Mouse (Mus musculus): ENCODE measurements around the gene Ppp1r13l.

Ppp1r13l gene

DNA sequence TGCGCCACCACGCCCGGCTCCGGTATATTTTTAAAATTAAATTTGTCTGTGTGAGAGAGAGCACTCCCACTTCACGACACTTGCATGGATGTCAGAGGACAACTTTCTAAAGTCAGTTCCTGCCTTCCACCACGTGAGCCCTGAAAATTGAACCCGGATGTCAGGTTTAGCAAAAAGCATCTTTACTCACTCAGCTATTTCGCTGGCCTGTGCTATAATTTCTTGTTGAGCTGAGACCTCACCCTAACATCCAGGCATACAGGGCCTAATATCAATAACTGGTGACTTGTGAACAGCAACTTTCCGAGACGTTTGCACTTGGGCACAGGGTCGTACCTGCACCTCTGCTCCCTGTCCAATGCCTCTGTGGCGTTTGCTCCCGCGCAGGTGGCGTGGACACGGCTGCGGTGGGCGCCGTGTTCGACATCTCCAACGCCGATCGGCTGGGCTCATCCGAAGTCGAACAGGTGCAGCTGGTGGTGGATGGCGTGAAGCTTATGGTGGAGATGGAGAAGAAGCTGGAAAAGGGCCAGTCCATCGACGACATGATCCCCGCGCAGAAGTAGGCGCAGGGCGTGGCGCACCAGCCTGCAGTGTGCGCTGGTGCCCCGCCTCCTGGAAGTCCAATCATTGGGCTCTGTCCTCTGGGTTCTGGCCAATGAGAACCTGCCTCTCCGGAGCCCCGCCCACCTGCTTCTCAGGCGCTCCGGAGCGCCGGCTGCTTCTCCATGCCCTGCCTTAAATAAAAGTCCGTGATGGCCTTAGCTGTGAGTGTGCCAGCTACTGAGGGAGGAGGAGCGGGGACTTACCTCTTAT, 61.5 kb downstream of the Ppp1r13l start:
- DNase-seq: peak; percentile 79 to 85

DNA sequence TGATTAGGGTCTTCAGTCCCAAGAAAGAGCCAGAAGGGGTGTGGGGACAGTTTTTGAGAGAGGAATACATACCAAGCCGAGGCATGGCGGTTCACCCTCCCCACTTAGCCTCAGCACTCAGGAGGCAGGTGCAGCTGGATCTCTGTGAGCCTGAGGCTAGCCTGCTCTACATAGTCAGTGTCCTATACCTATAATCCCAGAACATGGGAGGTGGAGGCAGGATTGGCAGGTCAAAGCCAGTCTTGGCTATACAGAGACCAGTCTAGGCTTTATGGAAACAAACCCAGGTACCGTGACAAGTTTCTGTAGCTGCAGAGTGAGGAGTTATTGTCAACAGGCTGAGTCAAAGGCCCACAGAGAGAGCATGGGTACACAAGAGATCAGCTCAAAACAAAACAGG, 63.5 kb downstream of the Ppp1r13l start:
- DNase-seq: no peak

DNA sequence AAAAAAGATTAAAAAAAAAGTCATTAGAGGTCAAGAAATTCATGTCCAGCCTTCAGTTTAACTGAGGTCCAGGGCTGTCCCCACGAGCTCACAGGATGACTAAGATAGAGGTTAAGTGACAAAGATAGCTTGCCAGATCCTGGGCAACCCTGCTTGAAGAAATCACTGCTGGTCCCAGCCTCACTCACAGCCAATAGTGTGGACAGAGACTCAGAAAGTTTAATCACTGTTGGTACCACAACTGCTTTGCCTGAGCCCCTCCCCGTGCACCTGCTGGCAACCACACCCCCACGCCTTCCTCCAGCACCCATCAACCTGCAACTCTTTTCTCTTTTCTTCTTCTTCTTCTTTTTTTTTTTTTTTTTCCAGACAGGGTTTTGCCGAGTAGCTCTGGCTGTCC, 64.5 kb downstream of the Ppp1r13l start:
- DNase-seq: no peak

DNA sequence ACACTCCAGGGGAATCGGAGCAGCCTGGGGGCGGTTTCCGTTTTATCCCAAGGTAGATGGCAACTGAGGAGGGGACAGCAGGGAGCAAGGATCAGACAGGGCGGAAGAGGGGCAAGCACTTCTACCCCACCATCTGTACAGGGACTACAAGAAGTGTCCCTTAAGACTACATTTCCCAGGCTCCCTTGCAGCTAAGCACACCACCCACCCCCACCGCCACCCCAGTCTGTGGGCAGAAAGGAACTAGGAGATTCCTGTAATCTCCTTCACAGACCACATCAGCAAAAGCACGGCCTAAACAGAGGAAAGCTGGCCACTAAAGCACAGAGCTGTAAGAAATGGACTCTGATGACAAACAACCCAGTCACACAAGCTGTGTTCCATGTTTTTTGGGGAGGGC, 66.8 kb downstream of the Ppp1r13l start:
- no peak for DNase-seq

DNA sequence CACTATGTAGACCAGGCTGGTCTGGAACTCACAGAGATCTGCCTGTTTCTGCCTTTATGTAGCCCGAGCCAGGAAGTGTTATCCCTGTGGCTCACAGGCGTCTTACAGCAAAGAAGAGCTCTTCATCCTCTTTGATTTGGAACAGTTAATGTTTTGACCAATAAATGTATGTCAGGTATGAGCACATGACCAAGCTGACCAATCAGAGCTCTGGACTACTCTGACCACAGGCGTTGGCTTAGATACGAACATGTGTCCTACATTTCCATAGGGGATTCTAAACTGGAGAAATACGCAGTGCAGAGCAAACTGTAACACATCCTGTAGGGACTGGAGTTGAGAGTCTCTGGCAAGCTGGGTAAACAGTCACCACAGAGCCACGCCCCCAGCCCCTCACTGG, 67.3 kb downstream of the Ppp1r13l start:
- no peak for DNase-seq
